Mouse (Mus musculus) ES-Bruce4 (cell line): ENCODE measurements around the gene Zbtb34.

Experiments
- CTCF ChIP-seq: IDR thresholded peaks from one replicate; pipeline ENCODE4 v1.8.1; 2011; ENCODE audit warnings: low read depth, low read length
- POLR2A ChIP-seq: IDR thresholded peaks from one replicate; pipeline ENCODE4 v1.8.1; 2011; ENCODE audit warnings: low read length; ENCODE audit not compliant: insufficient read depth

DNA sequence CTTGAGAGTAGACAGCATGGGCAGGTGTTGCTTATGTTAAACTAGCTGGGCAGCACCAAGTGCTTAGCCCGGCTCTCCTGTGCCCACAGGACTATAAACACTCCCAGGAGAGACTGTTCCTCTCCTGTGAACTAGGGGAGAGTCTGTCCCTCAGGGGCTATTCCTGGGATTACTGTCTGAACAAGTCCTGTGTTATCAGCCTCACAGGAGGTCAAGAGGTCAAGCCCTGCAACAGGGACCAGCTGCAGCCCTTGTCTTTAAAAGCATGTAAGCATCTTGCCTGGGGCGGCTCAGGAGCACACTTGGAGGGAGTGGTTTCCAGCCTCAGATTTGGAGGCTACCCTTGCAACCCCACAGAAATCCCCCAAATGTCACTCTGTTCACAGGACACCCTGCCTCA, 7.3 kb upstream of the Zbtb34 start:
- TF ChIP-seq CTCF (no peak), POLR2A (no peak)
